Mouse (Mus musculus) midbrain, embryonic 15.5 days (tissue): ENCODE measurements at regions not wholly inside any gene's neighbourhood (a gene's known extent, or its start where the extent isn't known, plus 50 kb on each side); places are given as distances from the start of the nearest gene placed in this dataset.

Experiments
- ATAC-seq: fragments of 200-750 bp; cut with Nextera tagmentation; replicated peaks from 2 replicates; pipeline ENCODE4 v1.8.0; 2017; ENCODE audit warnings: moderate TSS enrichment
- H3K27ac ChIP-seq: fragments of 300-500 bp; sonication (generic); 2 replicates; pipeline ENCODE4 v1.5.1; 2015; ENCODE audit warnings: mild to moderate bottlenecking, inconsistent platforms
- H3K27me3 ChIP-seq: fragments of 300-500 bp; sonication (generic); replicated peaks from 2 replicates; pipeline ENCODE4 v1.6.1; 2015; ENCODE audit warnings: inconsistent platforms
- H3K36me3 ChIP-seq: fragments of 300-500 bp; sonication (generic); replicated peaks from 2 replicates; pipeline ENCODE4 v1.6.1; 2015; ENCODE audit warnings: inconsistent platforms
- H3K4me1 ChIP-seq: fragments of 300-500 bp; sonication (generic); 2 replicates; pipeline ENCODE4 v1.6.1; 2015; ENCODE audit warnings: inconsistent platforms
- H3K4me2 ChIP-seq: fragments of 300-500 bp; sonication (generic); 2 replicates; pipeline ENCODE4 v1.6.1; 2015; ENCODE audit warnings: inconsistent platforms, mild to moderate bottlenecking, moderate library complexity
- H3K4me3 ChIP-seq: fragments of 300-500 bp; sonication (generic); 2 replicates; pipeline ENCODE4 v1.5.1; 2015; ENCODE audit warnings: mild to moderate bottlenecking, inconsistent platforms
- H3K9ac ChIP-seq: fragments of 300-500 bp; sonication (generic); 2 replicates; pipeline ENCODE4 v1.6.1; 2015; ENCODE audit warnings: mild to moderate bottlenecking, inconsistent platforms
- H3K9me3 ChIP-seq: fragments of 300-500 bp; sonication (generic); 2 replicates; pipeline ENCODE4 v1.6.1; 2016; ENCODE audit warnings: inconsistent platforms
- WGBS: fragments of 180-500 bp; shearing (Covaris S2); methylation state at CpG from one replicate; pipeline ENCODE4 v1.1.7; 2015; ENCODE audit warnings: mixed read lengths; 5-methylcytosine and 5-hydroxymethylcytosine counted together

DNA sequence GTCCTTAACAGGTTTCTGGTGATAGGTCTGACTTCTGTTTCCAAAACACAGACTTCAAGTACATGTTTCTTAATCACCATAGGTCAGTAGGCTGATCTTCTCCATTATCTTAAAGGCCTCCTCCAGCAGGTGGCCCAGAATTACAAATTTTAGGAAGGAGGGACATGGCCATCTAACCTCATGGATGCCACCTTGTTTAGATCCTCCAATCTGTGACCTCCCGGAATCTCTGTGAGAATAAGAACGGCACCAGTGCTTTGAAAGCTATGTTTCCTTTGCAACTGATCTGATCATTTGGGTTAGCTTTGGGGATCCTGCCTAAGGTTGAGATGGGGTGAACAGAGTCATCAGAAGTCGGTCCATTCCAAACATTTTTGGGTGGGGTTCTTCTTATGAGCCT lies 209.4 kb upstream of the Btbd3 start:
- Histone ChIP-seq H3K27ac (no peak overlapping the region), H3K4me3 (no peak overlapping the region), H3K27me3 (no peaks in the 10 kb centered on the region), H3K4me2 (no peak overlapping the region), H3K9me3 (no peaks in the 10 kb centered on the region), H3K36me3 (no peaks in the 10 kb centered on the region), H3K4me1 (peaks cover 11% of the 10 kb centered on the region; the same call in 1 of the 2 replicates), H3K9ac (no peak overlapping the region)
- 95% methylated on average over 3 of the region's 3 CpGs for WGBS
- no peak for ATAC-seq

DNA sequence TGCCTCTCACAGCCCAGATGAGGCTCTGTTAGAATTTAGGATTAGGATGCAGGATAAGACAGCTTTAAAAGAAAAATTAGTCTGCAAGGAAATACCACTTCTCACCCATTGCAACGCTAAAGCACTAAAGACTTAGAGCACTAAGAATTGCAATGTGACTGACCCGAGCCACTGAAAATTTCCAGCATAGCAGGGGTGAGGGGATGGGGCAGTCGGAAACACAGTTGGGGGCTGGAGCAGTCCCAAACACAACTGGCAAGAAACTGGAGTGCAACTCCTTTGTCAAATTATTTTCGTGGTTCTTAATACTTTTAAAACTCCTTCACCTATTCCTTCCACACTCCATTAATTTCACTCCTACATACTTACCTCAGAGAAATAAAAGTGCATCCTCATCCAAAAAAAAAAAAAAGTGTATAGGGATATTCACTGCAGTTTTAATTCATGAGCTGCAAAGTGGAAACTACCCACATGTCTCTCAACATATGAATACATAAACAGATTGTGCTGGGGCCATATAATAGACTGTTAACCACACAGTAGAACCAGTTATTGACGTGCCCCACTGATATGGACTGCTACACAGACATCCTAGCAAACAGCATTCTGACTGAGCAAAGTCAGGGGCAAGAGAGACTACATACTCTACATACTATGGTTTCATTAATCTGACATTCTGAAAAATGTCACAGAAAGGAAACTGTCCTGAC lies 210.3 kb upstream of the Btbd3 start:
- no peaks in the 10 kb centered on the region for H3K27me3 ChIP-seq
- no peaks in the 10 kb centered on the region for H3K9me3 ChIP-seq
- no peak overlapping the region for H3K4me2 ChIP-seq
- no peak overlapping the region for H3K9ac ChIP-seq
- WGBS, result 25% methylated on average over 5 of the region's 5 CpGs
- no peaks in the 10 kb centered on the region for H3K36me3 ChIP-seq
- peaks cover 11% of the 10 kb centered on the region; the same call in 1 of the 2 replicates for H3K4me1 ChIP-seq
- no peak overlapping the region for H3K27ac ChIP-seq
- H3K4me3 ChIP-seq, result no peak overlapping the region
- no peak for ATAC-seq

DNA sequence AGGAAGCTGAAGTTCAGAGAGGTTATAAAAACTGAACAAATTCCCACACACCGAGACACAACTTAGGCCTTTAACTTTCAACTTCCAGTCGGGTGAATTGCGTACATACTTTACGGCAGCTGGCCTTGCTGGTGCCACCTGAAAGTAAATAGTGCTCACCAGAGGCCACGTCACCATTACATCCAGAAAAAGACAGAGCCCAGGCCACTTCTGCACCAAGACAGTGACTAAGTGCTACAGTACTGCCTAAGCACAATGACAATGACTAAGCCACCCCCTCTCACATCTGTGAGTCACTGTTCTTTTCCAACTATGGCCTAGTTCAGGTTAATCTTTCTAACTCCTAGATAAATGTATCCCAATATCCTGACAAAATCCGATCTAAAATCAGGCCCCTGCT lies 215.7 kb upstream of the Btbd3 start:
- Histone ChIP-seq H3K4me1 (peaks cover 3% of the 10 kb centered on the region; the same call in 1 of the 2 replicates), H3K4me3 (no peak overlapping the region), H3K27ac (no peak overlapping the region), H3K9ac (no peak overlapping the region), H3K36me3 (no peaks in the 10 kb centered on the region), H3K9me3 (no peaks in the 10 kb centered on the region), H3K27me3 (no peaks in the 10 kb centered on the region), H3K4me2 (no peak overlapping the region)
- WGBS, result 92% methylated on average over 6 of the region's 6 CpGs
- ATAC-seq, result no peak

DNA sequence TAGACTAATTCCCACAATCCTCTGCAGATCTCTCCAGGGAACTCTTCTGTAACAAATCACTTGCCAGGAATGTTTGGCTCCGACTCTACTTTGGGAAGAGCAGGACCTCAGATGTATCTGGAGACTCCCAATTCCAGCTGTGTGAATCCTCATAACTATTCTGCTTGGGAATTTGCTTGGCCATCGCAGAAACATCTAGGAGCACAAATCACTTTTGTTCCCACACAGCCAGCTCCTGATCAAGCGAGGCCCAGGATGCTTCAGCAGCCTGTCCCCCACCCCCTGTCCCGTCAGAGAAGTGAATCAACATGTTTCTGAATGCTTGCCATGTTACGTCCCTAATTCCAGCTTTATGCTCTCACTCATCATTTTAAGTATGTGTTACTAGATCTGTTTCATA lies 216.1 kb upstream of the Btbd3 start:
- Histone ChIP-seq H3K27ac (no peak overlapping the region), H3K4me3 (no peak overlapping the region), H3K27me3 (no peaks in the 10 kb centered on the region), H3K9me3 (no peaks in the 10 kb centered on the region), H3K4me2 (no peak overlapping the region), H3K9ac (no peak overlapping the region), H3K36me3 (no peaks in the 10 kb centered on the region), H3K4me1 (no peaks in the 10 kb centered on the region)
- 85% methylated on average over 5 of the region's 5 CpGs for WGBS
- no peak for ATAC-seq

DNA sequence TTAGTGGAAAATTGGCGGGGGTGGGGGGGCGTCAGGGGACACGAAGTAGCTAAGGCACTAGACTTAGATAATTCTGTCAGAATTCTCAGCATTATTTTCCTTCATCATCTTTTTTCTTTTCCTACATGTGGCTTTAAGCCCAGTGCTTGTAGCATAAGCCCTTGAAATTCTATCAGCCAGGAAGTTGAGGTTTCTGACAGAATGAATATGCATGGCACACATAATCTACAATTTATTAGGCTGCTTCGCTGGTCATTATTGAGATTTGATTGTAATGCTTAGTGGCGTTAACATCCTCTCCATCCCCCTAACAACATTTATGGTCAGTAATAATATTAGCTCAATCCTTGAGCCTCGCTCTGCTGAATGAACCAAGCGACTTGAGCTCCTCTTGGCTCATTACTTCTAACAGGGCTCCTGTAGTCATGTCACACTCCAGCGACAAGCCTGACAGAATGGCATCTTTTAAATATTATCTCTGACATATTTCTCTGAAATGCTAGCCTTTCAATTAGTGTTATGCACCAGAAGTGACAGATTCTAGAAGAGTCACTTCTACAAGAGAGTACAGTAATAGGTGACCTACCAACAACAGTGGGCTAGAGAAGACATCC lies 222.1 kb upstream of the Btbd3 start:
- peak; percentile 54; the same call in 1 of the 2 replicates for ATAC-seq
- Histone ChIP-seq H3K36me3 (no peaks in the 10 kb centered on the region), H3K27me3 (no peaks in the 10 kb centered on the region), H3K9me3 (no peaks in the 10 kb centered on the region), H3K9ac (no peak overlapping the region), H3K4me3 (no peak overlapping the region), H3K4me1 (0 out of 2 replicates have a peak, but pooled peaks cover 5% of the 10 kb centered on the region), H3K4me2 (no peak overlapping the region), H3K27ac (peak overlapping the region; percentile 48)
- 69% methylated on average over 8 of the region's 8 CpGs for WGBS

DNA sequence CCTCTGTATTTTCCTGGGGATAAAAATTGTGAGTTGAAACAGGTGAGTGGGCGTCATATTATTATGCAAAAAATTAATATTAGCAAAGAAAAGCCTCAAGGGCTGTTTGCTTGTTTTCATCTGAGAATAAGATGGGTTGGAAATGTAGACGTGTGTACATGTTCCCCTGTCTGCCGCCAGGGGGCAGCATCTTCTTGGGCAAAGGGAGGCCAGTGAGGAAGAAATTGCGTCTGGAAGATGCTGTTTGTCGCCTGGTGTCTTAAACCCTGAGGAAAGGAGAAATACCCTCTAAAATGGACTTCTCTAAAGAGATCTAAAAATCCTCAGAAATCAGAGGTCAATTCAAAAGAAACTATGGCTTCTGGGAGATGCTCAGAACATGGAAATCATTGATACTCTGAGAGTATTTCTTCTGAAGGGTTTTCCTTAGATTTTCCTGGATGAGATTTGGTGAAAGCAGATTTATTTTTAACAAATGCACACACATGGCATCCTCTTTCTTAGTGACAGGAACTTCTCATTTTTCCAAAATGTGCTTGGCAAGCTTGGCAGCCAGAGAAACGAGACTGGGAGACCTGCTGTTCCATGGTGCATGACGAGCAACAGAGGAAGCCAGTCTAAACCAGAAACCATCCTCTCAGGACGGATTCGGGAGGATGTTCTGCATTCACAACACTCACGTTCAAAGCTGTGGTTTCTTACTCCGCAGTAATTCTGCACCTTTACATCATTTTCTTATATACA lies 222.8 kb upstream of the Btbd3 start:
- Histone ChIP-seq H3K9ac (no peak overlapping the region), H3K4me1 (0 out of 2 replicates have a peak, but pooled peaks cover 5% of the 10 kb centered on the region), H3K27me3 (no peaks in the 10 kb centered on the region), H3K9me3 (no peaks in the 10 kb centered on the region), H3K27ac (peak overlapping the region; percentile 48), H3K4me2 (no peak overlapping the region), H3K4me3 (no peak overlapping the region), H3K36me3 (no peaks in the 10 kb centered on the region)
- peak; percentile 80 for ATAC-seq
- WGBS, result 26% methylated on average over 11 of the region's 11 CpGs

DNA sequence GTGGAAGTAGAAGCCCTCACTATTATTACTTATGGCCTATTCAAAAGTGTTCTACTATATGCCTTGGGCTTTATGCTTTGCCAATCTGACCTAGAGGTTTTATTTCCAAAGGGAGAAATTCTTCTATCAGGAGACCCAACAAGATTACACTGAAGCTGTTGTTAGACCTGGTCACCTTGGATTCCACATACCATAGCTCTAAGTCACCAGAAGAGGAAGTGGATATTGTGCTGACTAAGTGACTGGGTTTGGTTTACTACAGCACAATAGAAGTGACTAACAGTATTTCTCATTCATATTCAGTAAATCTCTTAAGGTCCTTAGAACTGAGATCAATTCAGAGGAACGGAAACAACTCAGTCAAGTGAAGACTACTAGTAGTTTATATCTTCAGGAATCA lies 229.0 kb upstream of the Btbd3 start:
- Histone ChIP-seq H3K4me3 (no peak overlapping the region), H3K9me3 (no peaks in the 10 kb centered on the region), H3K9ac (no peak overlapping the region), H3K4me1 (no peaks in the 10 kb centered on the region), H3K4me2 (no peak overlapping the region), H3K27me3 (no peaks in the 10 kb centered on the region), H3K27ac (no peak overlapping the region), H3K36me3 (no peaks in the 10 kb centered on the region)
- no peak for ATAC-seq
- 93% methylated on average over 1 of the region's 1 CpGs for WGBS

DNA sequence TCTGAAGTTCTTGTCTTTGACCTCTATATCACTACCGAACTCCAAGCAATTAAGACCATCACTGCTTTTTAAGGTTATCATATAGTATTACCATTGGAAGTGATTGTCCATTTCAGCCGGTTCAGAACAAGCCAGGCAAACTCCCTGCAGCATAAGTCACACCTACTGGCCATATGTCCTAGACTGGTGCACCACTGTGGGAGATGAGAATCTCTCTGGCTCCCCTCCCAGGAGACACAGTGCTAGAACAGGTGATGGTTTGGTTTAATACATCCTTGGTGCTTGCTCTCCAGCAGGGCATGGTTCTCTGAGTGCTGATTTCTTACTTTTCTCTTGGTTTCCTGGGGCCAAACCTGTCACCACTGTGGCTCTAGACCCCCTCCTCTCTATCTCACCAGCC lies 232.8 kb upstream of the Btbd3 start:
- Histone ChIP-seq H3K27me3 (no peaks in the 10 kb centered on the region), H3K4me1 (no peaks in the 10 kb centered on the region), H3K9me3 (no peaks in the 10 kb centered on the region), H3K36me3 (no peaks in the 10 kb centered on the region), H3K27ac (no peak overlapping the region), H3K9ac (no peak overlapping the region), H3K4me3 (no peak overlapping the region), H3K4me2 (no peak overlapping the region)
- 82% methylated on average over 2 of the region's 2 CpGs for WGBS
- no peak for ATAC-seq

DNA sequence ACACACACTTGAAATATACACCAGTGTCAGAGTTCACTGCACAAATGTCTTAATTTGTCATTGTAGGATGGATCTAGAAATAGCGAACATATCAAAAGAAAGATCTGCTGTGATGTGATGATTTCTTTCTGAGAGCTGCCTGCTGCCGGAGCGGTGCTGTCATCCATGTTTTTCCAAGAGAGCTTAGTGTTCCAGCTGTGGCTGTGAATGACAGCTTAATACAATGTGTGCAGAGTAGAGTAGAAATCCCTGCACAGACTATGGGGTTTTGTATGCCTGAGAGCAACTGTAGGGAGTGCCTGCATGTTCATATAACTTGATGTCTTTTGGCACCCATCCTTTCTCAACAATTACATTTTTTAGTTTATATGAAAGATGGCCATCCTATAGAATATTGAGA lies 274.6 kb upstream of the Btbd3 start:
- peaks cover 4% of the 10 kb centered on the region; the same call in 1 of the 2 replicates for H3K4me1 ChIP-seq
- no peaks in the 10 kb centered on the region for H3K9me3 ChIP-seq
- peak; percentile 68; the same call in 1 of the 2 replicates for ATAC-seq
- WGBS, result 22% methylated on average over 3 of the region's 3 CpGs
- H3K36me3 ChIP-seq, result no peaks in the 10 kb centered on the region
- H3K4me2 ChIP-seq, result no peak overlapping the region
- H3K27ac ChIP-seq, result no peak overlapping the region
- H3K4me3 ChIP-seq, result no peak overlapping the region
- no peak overlapping the region for H3K9ac ChIP-seq
- no peaks in the 10 kb centered on the region for H3K27me3 ChIP-seq

DNA sequence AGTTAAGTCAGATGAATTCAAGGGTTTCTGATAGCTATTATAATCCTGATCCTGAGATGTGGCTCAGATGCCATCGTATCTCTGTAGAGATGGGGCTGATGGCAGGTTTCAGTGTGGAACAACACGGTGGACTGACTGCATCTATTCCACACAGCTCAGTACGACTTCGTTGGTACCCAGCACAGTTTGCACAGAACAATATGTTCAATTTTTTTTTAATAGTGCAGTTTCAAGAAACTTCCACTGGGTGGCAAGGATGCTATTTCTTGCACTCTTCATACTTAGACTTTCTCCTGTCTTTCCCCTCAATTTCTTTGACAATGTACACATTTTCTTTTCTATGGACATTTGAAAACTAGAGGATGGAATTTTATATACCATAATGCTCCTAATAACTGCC lies 278.6 kb upstream of the Btbd3 start:
- Histone ChIP-seq H3K27ac (no peak overlapping the region), H3K27me3 (no peaks in the 10 kb centered on the region), H3K9me3 (no peaks in the 10 kb centered on the region), H3K9ac (no peak overlapping the region), H3K4me1 (peaks cover 14% of the 10 kb centered on the region), H3K36me3 (no peaks in the 10 kb centered on the region), H3K4me2 (no peak overlapping the region), H3K4me3 (no peak overlapping the region)
- 32% methylated on average over 4 of the region's 4 CpGs for WGBS
- ATAC-seq, result peak; percentile 74

DNA sequence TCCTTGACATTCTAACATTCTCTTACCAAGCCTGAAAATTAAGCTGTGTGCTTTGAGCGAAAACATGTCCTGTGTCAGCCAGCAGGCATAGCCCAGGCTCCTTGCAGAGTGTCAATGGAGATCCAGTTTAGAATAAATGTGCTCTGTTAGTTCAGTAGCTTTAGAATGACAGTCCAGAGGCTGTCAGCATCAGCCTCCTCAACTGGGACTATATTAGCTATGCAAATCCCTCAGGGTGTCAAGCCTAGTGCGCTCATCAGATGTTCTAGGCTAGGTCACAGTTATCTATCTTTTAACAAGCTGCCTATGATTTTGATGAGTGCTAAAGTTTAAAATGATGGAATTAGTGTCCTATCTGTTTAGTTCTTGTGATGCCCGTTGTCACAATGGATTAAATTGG lies 281.7 kb upstream of the Btbd3 start:
- Histone ChIP-seq H3K9ac (no peak overlapping the region), H3K4me2 (no peak overlapping the region), H3K4me1 (peaks cover 10% of the 10 kb centered on the region; the same call in 1 of the 2 replicates), H3K27ac (no peak overlapping the region), H3K4me3 (no peak overlapping the region), H3K36me3 (no peaks in the 10 kb centered on the region), H3K9me3 (no peaks in the 10 kb centered on the region), H3K27me3 (no peaks in the 10 kb centered on the region)
- ATAC-seq, result peak; percentile 77; the same call in 1 of the 2 replicates
- 44% methylated on average over 3 of the region's 3 CpGs for WGBS

DNA sequence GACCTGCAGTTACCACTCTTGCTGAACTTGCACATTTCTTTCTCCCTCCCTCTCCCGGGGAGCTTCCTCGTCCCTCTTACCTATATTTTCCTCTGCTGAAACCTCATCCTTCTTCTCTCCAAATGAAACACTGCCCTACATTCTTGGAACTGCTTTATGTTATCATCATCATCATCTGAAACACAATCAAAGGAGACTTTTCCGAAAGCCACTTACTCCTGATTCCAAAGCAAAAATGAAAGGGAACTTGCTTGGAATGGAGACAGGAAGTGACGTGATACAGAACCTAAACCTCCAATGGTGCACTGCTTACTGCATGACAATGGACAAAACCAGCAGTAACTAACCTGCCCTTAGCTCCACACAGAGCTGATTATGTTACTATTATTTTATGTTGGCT lies 287.2 kb upstream of the Btbd3 start:
- Histone ChIP-seq H3K9ac (no peak overlapping the region), H3K4me1 (peaks cover 8% of the 10 kb centered on the region; the same call in 1 of the 2 replicates), H3K27ac (no peak overlapping the region), H3K27me3 (no peaks in the 10 kb centered on the region), H3K9me3 (no peaks in the 10 kb centered on the region), H3K36me3 (no peaks in the 10 kb centered on the region), H3K4me3 (no peak overlapping the region), H3K4me2 (no peak overlapping the region)
- WGBS, result 80% methylated on average over 4 of the region's 4 CpGs
- ATAC-seq, result no peak
